26 mouse cellular contexts compared by ENCODE assay signal in genomic region chr2:125477367-125477766, GRCm38 (mm10). TPM values are rescaled to one million over a fixed set of nuclear protein-coding genes. Genes with fewer than 3 reads are reported as not detected.
"Had no signal": no experiment of that assay in that cellular context is flagged by ENCODE, and none has a peak within 500 bp of the region (broad histone marks: within the 10 kb centered on the region; RNA-seq: fewer than 3 reads in every experiment).

No protein-coding gene starts in this region.

- ATAC-seq: liver, postnatal 0 days; midbrain, embryonic 13.5 days; midbrain, embryonic 16.5 days had no signal

- H3K9ac ChIP-seq: limb, embryonic 12.5 days; limb, embryonic 15.5 days; liver, embryonic 14.5 days; liver, postnatal 0 days; lung, embryonic 14.5 days; midbrain, embryonic 13.5 days; neural tube, embryonic 13.5 days had no signal

- H3K4me3 ChIP-seq: limb, embryonic 12.5 days; limb, embryonic 15.5 days; megakaryocyte, embryonic 14.5 days; midbrain, embryonic 10.5 days; midbrain, embryonic 13.5 days; myocyte; neural tube, embryonic 13.5 days had no signal

- H3K36me3 ChIP-seq: midbrain, embryonic 13.5 days; neural tube, embryonic 13.5 days had no signal

- H3K27ac ChIP-seq: limb, embryonic 12.5 days; limb, embryonic 15.5 days; liver, embryonic 14.5 days; midbrain, embryonic 10.5 days; midbrain, embryonic 13.5 days; neural tube, embryonic 13.5 days; stomach, postnatal 0 days had no signal

- DNase-seq: kidney, adult 9 months; kidney, postnatal 14 days; kidney, postnatal 4 days; left cerebral cortex, postnatal 4 days; liver, postnatal 0 days; lung, embryonic 14.5 days; lung, postnatal 36 days; right cerebral cortex, adult 18-20 months; right cerebral cortex, postnatal 14 days; right cerebral cortex, postnatal 4 days; thymus, adult 2 months; thymus, postnatal 14 days; thymus, postnatal 4 days had no signal

- H3K4me2 ChIP-seq: limb, embryonic 12.5 days; limb, embryonic 15.5 days; liver, embryonic 11.5 days; lung, embryonic 14.5 days; midbrain, embryonic 13.5 days; neural tube, embryonic 13.5 days had no signal

- H3K27me3 ChIP-seq: limb, embryonic 12.5 days; limb, embryonic 15.5 days; midbrain, embryonic 13.5 days; neural tube, embryonic 13.5 days had no signal

- H3K4me1 ChIP-seq: midbrain, embryonic 10.5 days; midbrain, embryonic 13.5 days; neural tube, embryonic 13.5 days had no signal

- H3K9me3 ChIP-seq: limb, embryonic 12.5 days; limb, embryonic 15.5 days; megakaryocyte, embryonic 14.5 days; midbrain, embryonic 10.5 days; midbrain, embryonic 13.5 days; neural tube, embryonic 13.5 days had no signal

RNA-seq across cellular contexts. Expression of gene Gm9913, which starts 27.5 kb away (rescaled TPM):
- total RNA-seq: monocyte, adult 5-6 weeks; neutrophil, adult 5-6 weeks had no signal
- polyA plus RNA-seq: liver, embryonic 14.5 days; liver, postnatal 0 days; neural tube, embryonic 13.5 days had no signal

RNA-seq across cellular contexts. Expression of gene Fbn1, which starts 30.4 kb away (rescaled TPM):
- total RNA-seq: monocyte, adult 5-6 weeks had no signal
